Mouse (Mus musculus) 3T3-L1 (cell line): Measurements from ENCODE around the gene Cyb561d2.
"Not testable (repeated sequence)": the region's sequence is repeated elsewhere in the genome, so short reads cannot be mapped to it uniquely, and the experiment has no call there.

ENCODE experiments used
- DNase-seq: peaks from one replicate; pipeline ENCODE4 v3.0.0-alpha.2; 2015; ENCODE audit warnings: low read depth, low spot score

Cyb561d2 gene

GRCm38 (mm10) chr9:107571534-107572326, 29.7 kb upstream of the Cyb561d2 start:
- DNase-seq = no peak

- no peak for DNase-seq
Measured at GRCm38 (mm10) chr9:107570845-107571244, 28.9 kb upstream of the Cyb561d2 start.

GRCm38 (mm10) chr9:107570016-107570415, 28.0 kb upstream of the Cyb561d2 start:
- DNase-seq = no peak

GRCm38 (mm10) chr9:107569270-107569669, 27.3 kb upstream of the Cyb561d2 start:
- DNase-seq = no peak

- peak; percentile 86 for DNase-seq
Measured at GRCm38 (mm10) chr9:107568331-107569261, 26.6 kb upstream of the Cyb561d2 start.

GRCm38 (mm10) chr9:107567702-107568319, 25.8 kb upstream of the Cyb561d2 start, which contains the start of gene Hyal2:
Gene Hyal2 (plus strand): TSS chr9:107567945.
- DNase-seq = no peak

GRCm38 (mm10) chr9:107566855-107567254, 24.9 kb upstream of the Cyb561d2 start:
- no peak for DNase-seq

GRCm38 (mm10) chr9:107566041-107566709, 24.2 kb upstream of the Cyb561d2 start:
- DNase-seq = peak; percentile 83

- not testable (repeated sequence) for DNase-seq
Measured at GRCm38 (mm10) chr9:107565556-107565955, 23.6 kb upstream of the Cyb561d2 start.

GRCm38 (mm10) chr9:107563029-107563581, 21.1 kb upstream of the Cyb561d2 start, which contains the start of gene Tusc2:
Gene Tusc2 (plus strand): TSS chr9:107563255.
- peak; percentile 96 for DNase-seq

- no peak for DNase-seq
Measured at GRCm38 (mm10) chr9:107556346-107556745, 14.4 kb upstream of the Cyb561d2 start.

GRCm38 (mm10) chr9:107555701-107556100, 13.7 kb upstream of the Cyb561d2 start:
- DNase-seq = peak; percentile 64

GRCm38 (mm10) chr9:107555031-107555457, 13.1 kb upstream of the Cyb561d2 start:
- DNase-seq = peak; percentile 79

GRCm38 (mm10) chr9:107554319-107554825, 12.4 kb upstream of the Cyb561d2 start:
- peak; percentile 96 for DNase-seq

- no peak for DNase-seq
Measured at GRCm38 (mm10) chr9:107553541-107554318, 11.7 kb upstream of the Cyb561d2 start.

- DNase-seq = no peak
Measured at GRCm38 (mm10) chr9:107552690-107553393, 10.8 kb upstream of the Cyb561d2 start.

GRCm38 (mm10) chr9:107551890-107552355, 9.9 kb upstream of the Cyb561d2 start:
- DNase-seq = peak; percentile 58

- DNase-seq = peak; percentile 73
Measured at GRCm38 (mm10) chr9:107551117-107551889, 9.3 kb upstream of the Cyb561d2 start, which contains the start of gene Rassf1. Gene Rassf1 (plus strand): TSS chr9:107551555.
